Mouse (Mus musculus) adrenal gland, postnatal 14 days (tissue): ENCODE results near the gene Zfp42. TPM values are rescaled to one million over a fixed set of nuclear protein-coding genes. Genes with fewer than 3 reads are reported as not detected.
"Not testable (repeated sequence)": the region's sequence is repeated elsewhere in the genome, so short reads cannot be mapped to it uniquely, and the experiment has no call there.

Experiments used
- DNase-seq: peaks from one replicate; pipeline ENCODE4 v3.0.0; 2021; ENCODE audit warnings: mixed read lengths
- long read RNA-seq, 2 experiments: library from polyadenylated mRNA; stranded (forward); transcript quantifications; one replicate each; pipeline ENCODE4 v2.0.0; 2021
- total RNA-seq: library from RNA; stranded (reverse); gene quantifications from 2 replicates; pipeline ENCODE4 v1.2.3, GENCODE M21; 2021

The Zfp42 gene
- not detected in 2 replicates for total RNA-seq
- long read RNA-seq, experiment 1 = 0 reads
- long read RNA-seq, experiment 2 = 0 reads

GRCm38 (mm10) chr8:43306896-43307295 is at the start of gene Zfp42:
TSS of gene Zfp42 (minus strand) at chr8:43306980.
- DNase-seq = no peak

- no peak for DNase-seq
These were observed 49.4 kb upstream of the Zfp42 start for GRCm38 (mm10) chr8:43356069-43356770.

- DNase-seq = not testable (repeated sequence)
These were observed 45.5 kb upstream of the Zfp42 start for GRCm38 (mm10) chr8:43352241-43352640.

GRCm38 (mm10) chr8:43338555-43338954 is 31.8 kb upstream of the Zfp42 start:
- no peak for DNase-seq

GRCm38 (mm10) chr8:43333465-43333864 is 26.7 kb upstream of the Zfp42 start:
- peak; percentile 9 for DNase-seq

GRCm38 (mm10) chr8:43331657-43332056 is 24.9 kb upstream of the Zfp42 start:
- no peak for DNase-seq

GRCm38 (mm10) chr8:43329913-43330705 is 23.3 kb upstream of the Zfp42 start:
- DNase-seq = no peak

- DNase-seq = no peak
These were observed 21.9 kb upstream of the Zfp42 start for GRCm38 (mm10) chr8:43328666-43329065.

GRCm38 (mm10) chr8:43320771-43321170 is 14.0 kb upstream of the Zfp42 start:
- DNase-seq = no peak

GRCm38 (mm10) chr8:43308213-43308612 is 1.4 kb upstream of the Zfp42 start:
- no peak for DNase-seq

GRCm38 (mm10) chr8:43305676-43306075 is 1.1 kb downstream of the Zfp42 start:
- no peak for DNase-seq

- no peak for DNase-seq
These were observed 7.0 kb downstream of the Zfp42 start for GRCm38 (mm10) chr8:43299796-43300195.

GRCm38 (mm10) chr8:43295826-43296225 is 11.0 kb downstream of the Zfp42 start:
- no peak for DNase-seq

- DNase-seq = no peak
These were observed 12.6 kb downstream of the Zfp42 start for GRCm38 (mm10) chr8:43294191-43294590.

GRCm38 (mm10) chr8:43290424-43291111 is 16.2 kb downstream of the Zfp42 start:
- no peak for DNase-seq

GRCm38 (mm10) chr8:43289781-43290180 is 17.0 kb downstream of the Zfp42 start:
- no peak for DNase-seq

GRCm38 (mm10) chr8:43288840-43289239 is 17.9 kb downstream of the Zfp42 start:
- DNase-seq = no peak

- DNase-seq = no peak
These were observed 19.3 kb downstream of the Zfp42 start for GRCm38 (mm10) chr8:43287456-43287855.

- no peak for DNase-seq
These were observed 23.5 kb downstream of the Zfp42 start for GRCm38 (mm10) chr8:43283231-43283630.

- no peak for DNase-seq
These were observed 28.4 kb downstream of the Zfp42 start for GRCm38 (mm10) chr8:43278397-43278796.

GRCm38 (mm10) chr8:43260961-43261360 is 45.8 kb downstream of the Zfp42 start:
- no peak for DNase-seq

- no peak for DNase-seq
These were observed 48.9 kb downstream of the Zfp42 start for GRCm38 (mm10) chr8:43257886-43258285.

GRCm38 (mm10) chr8:43255695-43256094 is 51.1 kb downstream of the Zfp42 start:
- DNase-seq = no peak
